Mouse (Mus musculus): Measurements from ENCODE around the gene Sparc. TPM values are rescaled to one million over a fixed set of nuclear protein-coding genes. Genes with fewer than 3 reads are reported as not detected.

The Sparc gene
- polyA plus RNA-seq (2011; ENCODE audit: insufficient read depth, insufficient read length, low replicate concordance, missing spikeins): 79.8 and 90.9 TPM in 2 replicates

DNA sequence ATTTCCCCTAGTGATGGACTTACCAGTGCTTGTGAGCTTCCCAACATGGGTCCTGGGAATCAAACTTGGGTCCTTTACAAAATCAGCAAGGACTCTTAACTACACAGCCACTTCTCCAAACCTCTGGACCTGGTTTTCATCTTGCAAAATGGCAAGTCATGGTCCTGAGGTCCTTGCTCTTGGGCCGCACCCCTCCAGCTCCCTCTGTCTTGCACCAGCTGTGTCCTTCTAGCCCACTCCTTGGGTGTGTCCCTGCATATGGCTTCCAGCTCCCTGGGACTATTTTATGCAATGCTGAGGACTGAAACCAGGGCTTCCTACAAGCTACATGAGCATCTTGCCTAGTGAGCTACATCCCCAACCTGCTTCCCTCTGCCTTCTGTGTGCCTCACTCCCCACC is at the start of gene Sparc:
Gene Sparc, minus strand, starts transcription at position 206 of the 400 bp plus-strand sequence.
- TF ChIP-seq CTCF (IDR thresholded peaks at IDR 0.05; ENCODE audit: control insufficient read depth, insufficient read depth, low read length): no peak
- WGBS: 81% methylated on average over 1 of the region's 1 CpGs
- Histone ChIP-seq H3K27ac (ENCODE audit: control insufficient read depth, insufficient read depth, low read depth, low read length, poor library complexity) (no peak within 1 kb of the TSS), H3K4me3 (replicated peaks; ENCODE audit: control insufficient read depth, low read depth, low read length) (no peak within 1 kb of the TSS), H3K4me1 (ENCODE audit: control insufficient read depth, insufficient read depth, low read length) (no peaks in the 10 kb centered on the region; the same call in 1 of the 2 replicates)

DNA sequence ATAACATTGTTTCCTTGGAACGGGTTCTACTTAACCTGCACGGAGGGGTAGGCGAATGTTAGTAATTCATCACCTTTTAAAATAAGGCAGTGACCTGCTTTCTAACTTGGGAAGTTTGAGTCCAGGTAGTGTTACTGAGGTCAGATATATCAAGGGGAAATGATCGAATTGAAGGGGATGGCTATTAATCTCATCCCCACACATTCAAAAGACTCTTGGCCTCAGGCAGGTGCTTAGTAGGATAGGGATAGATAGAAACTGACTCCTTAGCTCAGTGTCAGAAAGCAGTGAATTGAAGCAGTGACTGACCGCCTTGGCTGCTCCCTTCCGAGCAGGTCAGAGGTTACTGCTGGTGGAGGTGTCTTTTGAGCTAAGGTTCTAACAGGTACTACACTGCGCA is 48.5 kb upstream of the Sparc start:
- TF ChIP-seq CTCF (IDR thresholded peaks at IDR 0.05; ENCODE audit: control insufficient read depth, insufficient read depth, low read length) (no peak), POLR2A (IDR thresholded peaks at IDR 0.05; ENCODE audit: borderline replicate concordance, control insufficient read depth, low read depth, low read length) (no peak)
- Histone ChIP-seq H3K27ac (ENCODE audit: control insufficient read depth, insufficient read depth, low read depth, low read length, poor library complexity) (no peak overlapping the region), H3K4me1 (ENCODE audit: control insufficient read depth, insufficient read depth, low read length) (peaks cover 3% of the 10 kb centered on the region; the same call in 1 of the 2 replicates), H3K4me3 (replicated peaks; ENCODE audit: control insufficient read depth, low read depth, low read length) (no peak overlapping the region)
- WGBS: 59% methylated on average over 7 of the region's 7 CpGs

DNA sequence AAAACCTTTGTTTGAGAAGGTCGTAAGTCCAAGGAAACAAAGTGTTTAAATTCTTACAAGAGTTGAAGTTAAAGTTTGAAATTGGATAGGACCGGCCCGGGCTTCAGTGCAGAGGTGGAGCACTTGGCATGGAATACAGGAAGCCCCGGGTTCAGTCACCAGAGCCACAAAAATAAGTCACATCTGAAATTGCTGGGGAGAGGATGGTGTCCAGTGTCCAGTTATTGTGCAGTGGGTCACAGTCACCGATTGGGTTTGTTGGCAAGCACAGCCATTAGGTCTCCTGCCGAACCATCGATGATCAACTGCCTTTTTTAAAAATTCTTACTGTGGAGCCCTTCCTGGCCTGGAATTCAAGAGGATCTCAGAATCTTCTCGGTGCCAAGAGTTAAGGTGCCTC is 47.8 kb upstream of the Sparc start:
- Histone ChIP-seq H3K27ac (ENCODE audit: control insufficient read depth, insufficient read depth, low read depth, low read length, poor library complexity) (no peak overlapping the region), H3K4me1 (ENCODE audit: control insufficient read depth, insufficient read depth, low read length) (peaks cover 3% of the 10 kb centered on the region; the same call in 1 of the 2 replicates), H3K4me3 (replicated peaks; ENCODE audit: control insufficient read depth, low read depth, low read length) (peak overlapping the region; percentile 61)
- TF ChIP-seq CTCF (IDR thresholded peaks at IDR 0.05; ENCODE audit: control insufficient read depth, insufficient read depth, low read length) (no peak), POLR2A (IDR thresholded peaks at IDR 0.05; ENCODE audit: borderline replicate concordance, control insufficient read depth, low read depth, low read length) (no peak)
- WGBS: 11% methylated on average over 8 of the region's 8 CpGs

DNA sequence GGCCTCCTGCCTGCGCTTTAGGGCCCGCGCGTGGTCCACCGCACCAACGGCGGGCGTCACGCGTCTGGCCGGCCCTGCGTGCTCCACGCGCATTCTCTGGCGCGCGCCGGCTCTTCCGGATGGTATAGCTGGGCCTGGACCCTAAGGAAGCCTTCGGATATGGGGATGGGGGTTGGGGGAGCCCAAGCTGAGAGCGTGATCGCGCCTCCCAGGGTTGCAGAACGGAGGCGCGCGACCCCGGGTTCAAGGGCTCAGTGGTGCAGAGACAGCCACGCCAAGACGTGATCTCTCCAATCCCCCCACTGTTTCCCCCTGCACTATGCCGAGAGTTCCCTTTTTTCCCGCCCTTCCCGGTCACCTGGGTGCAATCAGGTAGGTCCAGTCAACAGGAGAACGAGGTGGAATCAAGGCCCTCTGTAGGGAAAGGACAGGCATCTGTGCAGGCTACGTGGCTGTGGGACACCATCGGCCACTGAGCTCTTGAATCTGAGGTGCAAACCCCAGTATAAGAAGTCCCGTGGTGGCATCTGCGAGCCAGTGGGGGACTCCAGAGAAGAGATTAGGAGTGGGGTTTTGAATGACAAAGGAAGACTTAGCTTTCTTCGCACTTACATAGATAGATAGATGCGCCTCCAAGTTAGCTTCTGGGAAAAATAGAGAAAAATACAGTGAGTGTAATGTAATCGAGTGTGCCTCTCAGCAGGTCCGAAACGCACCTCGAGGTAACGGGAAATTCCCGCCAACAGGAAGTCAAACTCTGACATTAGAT is 47.1 kb upstream of the Sparc start:
- no peak for TF ChIP-seq POLR2A (IDR thresholded peaks at IDR 0.05; ENCODE audit: borderline replicate concordance, control insufficient read depth, low read depth, low read length)
- no peak for TF ChIP-seq CTCF (IDR thresholded peaks at IDR 0.05; ENCODE audit: control insufficient read depth, insufficient read depth, low read length)
- Histone ChIP-seq H3K4me3 (replicated peaks; ENCODE audit: control insufficient read depth, low read depth, low read length) (peak overlapping the region; percentile 78), H3K4me1 (ENCODE audit: control insufficient read depth, insufficient read depth, low read length) (peaks cover 3% of the 10 kb centered on the region; the same call in 1 of the 2 replicates), H3K27ac (ENCODE audit: control insufficient read depth, insufficient read depth, low read depth, low read length, poor library complexity) (peak overlapping the region; percentile 48; the same call in 1 of the 2 replicates)
- under 1% methylated on average over 46 of the region's 46 CpGs for WGBS

DNA sequence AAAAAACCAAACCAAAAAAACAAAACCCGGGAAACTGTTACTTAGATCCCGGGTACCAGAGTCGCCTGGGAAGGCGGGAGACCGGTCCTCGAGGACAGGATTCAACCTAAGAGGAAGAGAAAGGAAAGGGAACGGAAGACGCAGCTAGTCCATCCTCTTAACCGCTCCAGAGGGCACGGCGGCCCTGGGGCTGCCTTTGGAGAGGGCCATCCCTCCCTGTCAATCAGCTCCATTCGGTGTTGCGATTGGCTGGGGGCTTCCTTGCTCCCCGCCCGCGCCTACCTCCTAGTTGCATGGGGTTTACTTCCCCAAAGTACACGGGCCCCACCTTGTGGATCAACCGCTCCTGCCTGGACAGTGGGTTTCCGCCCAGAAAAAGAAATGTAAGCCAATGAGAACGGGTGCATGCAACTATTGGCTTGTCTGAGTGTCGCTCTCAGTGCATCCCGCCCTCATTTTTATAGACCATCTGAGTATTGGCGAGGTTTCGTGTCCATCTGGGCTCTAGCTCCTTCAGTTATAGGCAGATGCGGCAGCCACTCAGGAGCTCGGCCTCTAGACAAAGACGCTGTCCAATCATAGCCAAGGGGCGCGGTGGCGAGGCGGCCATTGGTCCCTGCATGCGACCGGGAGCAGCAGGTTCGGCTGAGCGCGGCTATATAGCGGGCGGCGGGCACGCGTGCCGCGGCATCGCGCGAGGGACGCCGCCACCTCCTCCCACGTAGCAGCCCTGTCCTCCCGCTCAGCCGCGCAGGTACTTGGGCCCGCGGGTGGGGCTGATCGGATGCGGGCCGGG is 46.3 kb upstream of the Sparc start, which contains the start of gene G3bp1:
Gene G3bp1, plus strand, starts transcription at position 638 of the 796 bp plus-strand sequence.
- H3K4me3 ChIP-seq (replicated peaks; ENCODE audit: control insufficient read depth, low read depth, low read length): peak within 1 kb of the TSS; percentile 78
- H3K27ac ChIP-seq (ENCODE audit: control insufficient read depth, insufficient read depth, low read depth, low read length, poor library complexity): peak within 1 kb of the TSS; percentile 91
- peak; percentile 99 for TF ChIP-seq POLR2A (IDR thresholded peaks at IDR 0.05; ENCODE audit: borderline replicate concordance, control insufficient read depth, low read depth, low read length)
- TF ChIP-seq CTCF (IDR thresholded peaks at IDR 0.05; ENCODE audit: control insufficient read depth, insufficient read depth, low read length): peak; percentile 33; the same call in 1 of the 2 replicates
- H3K4me1 ChIP-seq (ENCODE audit: control insufficient read depth, insufficient read depth, low read length): peaks cover 3% of the 10 kb centered on the region; the same call in 1 of the 2 replicates
- under 1% methylated on average over 57 of the region's 57 CpGs for WGBS

DNA sequence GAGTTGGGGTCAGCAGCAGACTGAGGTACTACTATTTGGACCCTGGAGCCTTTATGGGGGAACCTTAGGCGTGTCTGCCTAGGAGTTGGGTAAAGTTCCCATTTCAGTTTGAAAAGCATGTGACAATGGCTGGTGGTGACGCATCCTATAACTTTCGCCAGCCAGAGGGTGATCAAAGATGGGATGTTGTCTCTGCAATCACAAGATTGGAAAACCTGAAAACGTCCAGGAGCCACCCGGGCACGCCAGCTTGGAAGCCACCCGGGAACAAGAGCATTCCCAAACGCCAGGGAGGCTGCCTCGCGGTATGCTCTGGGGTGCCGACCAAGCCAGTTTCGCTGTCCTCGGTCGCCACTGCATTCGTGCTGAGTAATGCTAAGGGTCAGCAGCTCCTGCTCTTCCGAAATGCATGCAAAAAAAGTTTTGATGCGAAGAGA is 45.6 kb upstream of the Sparc start:
- under 1% methylated on average over 17 of the region's 17 CpGs for WGBS
- peaks cover 3% of the 10 kb centered on the region; the same call in 1 of the 2 replicates for H3K4me1 ChIP-seq (ENCODE audit: control insufficient read depth, insufficient read depth, low read length)
- H3K27ac ChIP-seq (ENCODE audit: control insufficient read depth, insufficient read depth, low read depth, low read length, poor library complexity): peak overlapping the region; percentile 91
- peak overlapping the region; percentile 69 for H3K4me3 ChIP-seq (replicated peaks; ENCODE audit: control insufficient read depth, low read depth, low read length)
- TF ChIP-seq CTCF (IDR thresholded peaks at IDR 0.05; ENCODE audit: control insufficient read depth, insufficient read depth, low read length): no peak
- TF ChIP-seq POLR2A (IDR thresholded peaks at IDR 0.05; ENCODE audit: borderline replicate concordance, control insufficient read depth, low read depth, low read length): no peak

DNA sequence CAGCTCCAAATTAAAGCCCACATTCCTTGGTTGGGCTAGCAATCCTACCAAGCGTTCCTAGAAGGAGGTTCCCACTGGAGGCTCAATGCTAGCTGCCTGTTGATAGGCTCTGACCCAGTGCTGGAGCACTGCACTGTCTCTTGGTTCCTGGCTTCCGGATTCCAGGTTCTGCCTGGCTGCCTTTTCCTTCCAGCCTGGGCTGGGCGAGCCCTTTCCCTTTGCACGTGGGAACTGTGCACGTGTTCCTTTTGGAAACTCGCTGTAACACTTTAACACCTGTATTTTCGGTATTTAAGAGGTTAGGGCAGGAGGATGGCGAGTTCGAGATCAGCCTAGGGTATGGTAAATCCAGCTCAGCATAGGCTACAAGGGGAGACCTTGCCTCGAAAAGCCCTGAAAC is 45.0 kb upstream of the Sparc start:
- H3K4me1 ChIP-seq (ENCODE audit: control insufficient read depth, insufficient read depth, low read length): peaks cover 3% of the 10 kb centered on the region; the same call in 1 of the 2 replicates
- H3K27ac ChIP-seq (ENCODE audit: control insufficient read depth, insufficient read depth, low read depth, low read length, poor library complexity): peak overlapping the region; percentile 91
- H3K4me3 ChIP-seq (replicated peaks; ENCODE audit: control insufficient read depth, low read depth, low read length): peak overlapping the region; percentile 69
- whole genome bisulfite sequencing: 77% methylated on average over 10 of the region's 10 CpGs
- TF ChIP-seq CTCF (IDR thresholded peaks at IDR 0.05; ENCODE audit: control insufficient read depth, insufficient read depth, low read length) (no peak), POLR2A (IDR thresholded peaks at IDR 0.05; ENCODE audit: borderline replicate concordance, control insufficient read depth, low read depth, low read length) (no peak)

DNA sequence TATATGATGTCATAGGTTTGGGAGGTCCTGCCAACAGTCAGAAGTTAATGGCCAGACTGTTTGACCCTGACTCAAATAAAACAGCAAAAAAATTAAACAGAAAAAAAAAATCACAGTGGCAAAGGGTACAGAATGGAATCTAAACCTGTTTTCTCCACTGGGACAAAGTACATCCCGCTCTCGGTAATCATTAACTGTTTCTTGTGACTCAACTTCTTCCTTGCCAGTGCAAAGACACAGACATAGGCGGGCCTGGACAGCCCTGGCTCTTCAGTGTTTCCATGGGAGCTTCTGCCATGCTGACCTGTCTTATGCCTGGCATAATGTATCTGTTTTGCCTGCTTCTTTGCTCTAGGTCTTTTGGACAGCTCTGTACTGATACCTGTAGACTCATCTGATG is 42.2 kb upstream of the Sparc start:
- H3K27ac ChIP-seq (ENCODE audit: control insufficient read depth, insufficient read depth, low read depth, low read length, poor library complexity): no peak overlapping the region

More for the DNA sequence above, 42.2 kb upstream of the Sparc start:
- no peak overlapping the region for H3K4me3 ChIP-seq (replicated peaks; ENCODE audit: control insufficient read depth, low read depth, low read length)
- 83% methylated on average over 3 of the region's 3 CpGs for WGBS
- peaks cover 1% of the 10 kb centered on the region; the same call in 1 of the 2 replicates for H3K4me1 ChIP-seq (ENCODE audit: control insufficient read depth, insufficient read depth, low read length)
- no peak for TF ChIP-seq POLR2A (IDR thresholded peaks at IDR 0.05; ENCODE audit: borderline replicate concordance, control insufficient read depth, low read depth, low read length)
- no peak for TF ChIP-seq CTCF (IDR thresholded peaks at IDR 0.05; ENCODE audit: control insufficient read depth, insufficient read depth, low read length)
